Mouse (Mus musculus) midbrain, embryonic 11.5 days (tissue): Measurements from ENCODE around the gene Alg14. TPM values are rescaled to one million over a fixed set of nuclear protein-coding genes. Genes with fewer than 3 reads are reported as not detected.

ENCODE experiments used
- ATAC-seq: fragments of 200-750 bp; cut with Nextera tagmentation; 2 replicates; pipeline ENCODE4 v1.8.0; 2017; ENCODE audit warnings: moderate TSS enrichment, moderate library complexity; ENCODE audit not compliant: low FRiP score
- DNase-seq: peaks from one replicate; pipeline ENCODE4 v3.0.0; 2015; ENCODE audit warnings: low spot score; ENCODE audit errors: missing footprints
- H3K27ac ChIP-seq: fragments of 300-500 bp; sonication (generic); 2 replicates; pipeline ENCODE4 v1.5.1; 2014; ENCODE audit warnings: low read depth, low read length
- H3K27me3 ChIP-seq: fragments of 300-500 bp; sonication (generic); 2 replicates; pipeline ENCODE4 v1.6.1; 2014; ENCODE audit warnings: mild to moderate bottlenecking, low read length, moderate library complexity, mixed read lengths; ENCODE audit not compliant: control insufficient read depth, insufficient read depth
- H3K36me3 ChIP-seq: fragments of 300-500 bp; sonication (generic); 2 replicates; pipeline ENCODE4 v1.6.1; 2014; ENCODE audit warnings: mild to moderate bottlenecking, low read length, moderate library complexity, mixed read lengths; ENCODE audit not compliant: control insufficient read depth, insufficient read depth
- H3K4me1 ChIP-seq: fragments of 300-500 bp; sonication (generic); 2 replicates; pipeline ENCODE4 v1.6.1; 2014; ENCODE audit warnings: low read length; ENCODE audit not compliant: control insufficient read depth, insufficient read depth
- H3K4me2 ChIP-seq: fragments of 300-500 bp; sonication (generic); 2 replicates; pipeline ENCODE4 v1.6.1; 2014; ENCODE audit warnings: mild to moderate bottlenecking, moderate library complexity
- H3K4me3 ChIP-seq: fragments of 300-500 bp; sonication (generic); 2 replicates; pipeline ENCODE4 v1.5.1; 2014; ENCODE audit warnings: low read depth, low read length
- H3K9ac ChIP-seq: fragments of 300-500 bp; sonication (generic); 2 replicates; pipeline ENCODE4 v1.6.1; 2014; ENCODE audit warnings: low read length
- H3K9me3 ChIP-seq: fragments of 300-500 bp; sonication (generic); 2 replicates; pipeline ENCODE4 v1.6.1; 2016; ENCODE audit warnings: low read length; ENCODE audit not compliant: control insufficient read depth
- WGBS: fragments of 180-500 bp; shearing (Covaris S2); extraction: QIAGEN DNeasy Blood & Tissue Kit; methylation state at CpG from one replicate; pipeline ENCODE4 v1.1.7; 2014; 5-methylcytosine and 5-hydroxymethylcytosine counted together
- polyA plus RNA-seq: library from polyadenylated mRNA; unstranded; fragments of >200 nt; fragmentation: Nextera tagmentation; extraction: Ambion mirVana; gene quantifications from 2 replicates; pipeline ENCODE4 v1.2.1, GENCODE M21; 2014

Alg14 gene
- polyA plus RNA-seq, 1 experiment from 2014 or later = 38.0 TPM

- Histone ChIP-seq H3K27me3 (no peaks in the 10 kb centered on the region), H3K4me3 (no peak overlapping the region), H3K9ac (no peak overlapping the region), H3K36me3 (no peaks in the 10 kb centered on the region), H3K4me1 (no peaks in the 10 kb centered on the region; the same call in 1 of the 2 replicates), H3K27ac (no peak overlapping the region), H3K9me3 (no peaks in the 10 kb centered on the region), H3K4me2 (no peak overlapping the region)
- ATAC-seq (no peak), DNase-seq (no peak)
- 96% methylated on average over 7 of the region's 7 CpGs for WGBS
Observed at GRCm38 (mm10) chr3:121315498-121315897, 23.9 kb downstream of the Alg14 start.

DNA sequence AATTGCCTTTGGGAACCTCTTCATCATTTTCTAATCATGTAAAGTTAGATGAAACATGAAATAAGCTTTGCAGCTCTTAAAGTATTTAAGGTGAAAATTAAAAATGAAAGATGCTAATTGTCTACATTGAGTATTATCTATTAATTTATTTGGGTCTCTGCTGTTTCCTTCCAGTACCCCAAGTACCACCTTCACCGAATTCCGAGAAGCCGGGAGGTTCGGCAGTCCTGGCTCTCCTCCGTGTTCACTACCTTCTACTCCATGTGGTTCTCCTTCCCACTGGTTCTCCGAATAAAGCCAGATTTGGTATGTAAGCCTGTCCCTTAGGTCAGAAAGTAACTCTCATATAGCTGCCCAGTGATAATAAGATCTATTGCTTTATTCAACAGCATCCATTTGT, 28.3 kb downstream of the Alg14 start:
- H3K36me3 ChIP-seq = no peaks in the 10 kb centered on the region
- H3K9ac ChIP-seq = no peak overlapping the region
- no peaks in the 10 kb centered on the region for H3K27me3 ChIP-seq
- H3K4me3 ChIP-seq = no peak overlapping the region
- WGBS = 93% methylated on average over 6 of the region's 6 CpGs
- no peak overlapping the region for H3K27ac ChIP-seq
- ATAC-seq (no peak), DNase-seq (no peak)
- H3K4me1 ChIP-seq = no peaks in the 10 kb centered on the region
- H3K9me3 ChIP-seq = no peaks in the 10 kb centered on the region
- no peak overlapping the region for H3K4me2 ChIP-seq

DNA sequence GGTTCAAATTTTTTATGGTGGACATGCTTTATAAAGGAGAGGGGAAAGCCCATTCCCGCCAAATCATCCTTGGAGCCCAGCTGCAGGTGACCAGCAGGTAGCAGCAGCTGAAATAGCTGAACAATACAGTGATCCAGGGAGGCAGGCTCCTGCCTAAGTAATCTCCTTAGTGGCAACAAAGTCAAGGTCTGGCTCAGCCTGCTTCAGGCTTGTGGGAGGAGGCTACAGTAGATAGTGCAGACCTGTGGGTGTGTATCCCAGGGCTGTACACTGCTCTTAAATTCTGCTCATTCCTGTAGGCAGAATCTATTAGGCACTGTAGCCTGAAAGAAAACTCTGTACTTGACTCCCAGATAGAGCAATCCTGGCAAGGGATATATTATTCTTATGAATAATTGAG, 29.3 kb downstream of the Alg14 start:
- H3K9ac ChIP-seq = no peak overlapping the region
- ATAC-seq = no peak
- H3K27me3 ChIP-seq = no peaks in the 10 kb centered on the region
- no peaks in the 10 kb centered on the region for H3K4me1 ChIP-seq
- H3K27ac ChIP-seq = no peak overlapping the region
- H3K9me3 ChIP-seq = no peaks in the 10 kb centered on the region
- no peaks in the 10 kb centered on the region for H3K36me3 ChIP-seq
- WGBS = 61% methylated on average over 1 of the region's 1 CpGs
- no peak overlapping the region for H3K4me2 ChIP-seq
- DNase-seq = no peak
- H3K4me3 ChIP-seq = no peak overlapping the region

- no peak for ATAC-seq
- Histone ChIP-seq H3K4me1 (no peaks in the 10 kb centered on the region), H3K4me3 (no peak overlapping the region), H3K36me3 (no peaks in the 10 kb centered on the region), H3K27ac (no peak overlapping the region), H3K9me3 (no peaks in the 10 kb centered on the region), H3K27me3 (no peaks in the 10 kb centered on the region), H3K9ac (no peak overlapping the region), H3K4me2 (no peak overlapping the region)
- WGBS = 96% methylated on average over 15 of the region's 15 CpGs
- no peak for DNase-seq
Observed at GRCm38 (mm10) chr3:121323371-121323770, 31.8 kb downstream of the Alg14 start.

DNA sequence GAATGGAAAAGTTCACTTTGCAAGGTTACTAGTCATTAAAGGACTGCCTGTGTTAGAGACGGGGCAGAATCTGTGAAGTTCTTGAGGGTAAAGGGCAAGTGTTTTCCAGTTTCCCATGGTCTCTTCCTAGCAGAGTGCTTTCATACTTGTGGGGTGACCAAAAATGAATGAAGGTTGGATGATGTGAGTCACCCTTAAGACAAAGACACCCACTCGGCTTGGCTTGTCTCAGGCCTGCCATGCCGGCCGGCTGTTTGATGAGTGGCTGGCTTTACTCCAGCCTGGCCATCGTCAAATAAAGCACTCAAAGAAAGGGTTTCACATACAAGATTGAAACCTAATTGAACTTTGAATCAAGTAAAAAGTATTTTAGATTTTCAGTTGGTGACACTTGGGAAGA, 35.8 kb downstream of the Alg14 start:
- H3K27ac ChIP-seq = no peak overlapping the region
- no peaks in the 10 kb centered on the region for H3K27me3 ChIP-seq
- H3K36me3 ChIP-seq = no peaks in the 10 kb centered on the region
- no peak overlapping the region for H3K4me3 ChIP-seq
- H3K4me2 ChIP-seq = no peak overlapping the region
- H3K9me3 ChIP-seq = no peaks in the 10 kb centered on the region
- no peak overlapping the region for H3K9ac ChIP-seq
- H3K4me1 ChIP-seq = no peaks in the 10 kb centered on the region
- 93% methylated on average over 5 of the region's 5 CpGs for WGBS
- DNase-seq (no peak), ATAC-seq (no peak)

GRCm38 (mm10) chr3:121329647-121330046, 38.1 kb downstream of the Alg14 start:
- H3K27me3 ChIP-seq = no peaks in the 10 kb centered on the region
- DNase-seq (no peak), ATAC-seq (no peak)
- no peaks in the 10 kb centered on the region for H3K36me3 ChIP-seq
- no peak overlapping the region for H3K9ac ChIP-seq
- no peak overlapping the region for H3K4me2 ChIP-seq
- no peak overlapping the region for H3K4me3 ChIP-seq
- no peaks in the 10 kb centered on the region for H3K4me1 ChIP-seq
- 78% methylated on average over 10 of the region's 10 CpGs for WGBS
- no peaks in the 10 kb centered on the region for H3K9me3 ChIP-seq
- H3K27ac ChIP-seq = no peak overlapping the region

- Histone ChIP-seq H3K36me3 (no peaks in the 10 kb centered on the region), H3K4me2 (no peak overlapping the region), H3K4me3 (no peak overlapping the region), H3K9ac (no peak overlapping the region), H3K27ac (no peak overlapping the region), H3K9me3 (no peaks in the 10 kb centered on the region), H3K27me3 (no peaks in the 10 kb centered on the region), H3K4me1 (no peaks in the 10 kb centered on the region)
- ATAC-seq (no peak), DNase-seq (no peak)
- whole genome bisulfite sequencing = 76% methylated on average over 7 of the region's 7 CpGs
Observed at GRCm38 (mm10) chr3:121330244-121330646, 38.7 kb downstream of the Alg14 start.

DNA sequence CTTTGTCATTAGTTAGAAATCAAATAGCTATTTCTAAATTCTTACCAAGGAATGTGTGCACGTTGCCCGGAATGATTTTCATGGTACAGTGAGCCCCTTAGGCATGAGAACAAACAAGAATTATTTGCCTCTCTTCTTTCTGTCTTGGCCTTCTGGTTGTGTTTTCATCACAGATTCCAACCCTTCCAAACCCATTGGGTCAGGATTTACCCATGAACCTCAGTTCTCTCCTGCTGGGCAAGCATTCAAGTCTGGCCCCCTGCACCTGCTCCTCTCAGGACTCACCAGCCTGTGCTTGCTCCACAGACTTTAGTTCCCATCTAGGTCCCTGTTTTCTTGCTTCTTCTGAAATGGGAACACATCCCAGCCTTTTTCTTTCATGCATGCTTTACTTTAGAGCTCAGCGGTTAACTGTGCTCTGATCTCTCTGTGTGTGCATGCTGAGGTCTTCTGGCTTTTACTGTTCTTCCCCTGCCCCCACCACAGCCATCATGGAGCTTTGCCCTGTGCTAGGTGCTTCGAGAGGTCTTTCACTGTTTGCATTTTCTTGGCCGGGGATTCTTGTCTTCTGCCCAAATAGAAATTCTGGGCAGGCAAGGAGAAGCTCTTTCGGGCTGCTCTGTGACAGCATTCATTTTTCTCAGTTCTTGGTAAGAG, 44.8 kb downstream of the Alg14 start:
- H3K27ac ChIP-seq = no peak overlapping the region
- DNase-seq = no peak
- no peaks in the 10 kb centered on the region for H3K4me1 ChIP-seq
- ATAC-seq = no peak
- no peak overlapping the region for H3K9ac ChIP-seq
- no peak overlapping the region for H3K4me3 ChIP-seq
- no peaks in the 10 kb centered on the region for H3K9me3 ChIP-seq
- no peaks in the 10 kb centered on the region for H3K27me3 ChIP-seq
- 87% methylated on average over 6 of the region's 6 CpGs for WGBS
- H3K36me3 ChIP-seq = no peaks in the 10 kb centered on the region
- no peak overlapping the region for H3K4me2 ChIP-seq

GRCm38 (mm10) chr3:121338687-121339086, 47.1 kb downstream of the Alg14 start:
- peaks cover 3% of the 10 kb centered on the region; the same call in 1 of the 2 replicates for H3K4me1 ChIP-seq
- 52% methylated on average over 2 of the region's 2 CpGs for WGBS
- H3K27me3 ChIP-seq = no peaks in the 10 kb centered on the region
- no peaks in the 10 kb centered on the region for H3K9me3 ChIP-seq
- no peak overlapping the region for H3K9ac ChIP-seq
- ATAC-seq (no peak), DNase-seq (no peak)
- H3K4me2 ChIP-seq = no peak overlapping the region
- H3K27ac ChIP-seq = no peak overlapping the region
- H3K36me3 ChIP-seq = no peaks in the 10 kb centered on the region
- H3K4me3 ChIP-seq = no peak overlapping the region
